Mouse (Mus musculus) Patski (cell line): Measurements from ENCODE around the gene Plppr2. TPM values are rescaled to one million over a fixed set of nuclear protein-coding genes. Genes with fewer than 3 reads are reported as not detected.
A peak's percentile ranks its signal among the peaks of the same experiment; 100 is the strongest.

Source experiments
- ATAC-seq: fragments of 100-300 bp; one replicate; pipeline ENCODE4 v1.8.0; 2021
- CTCF ChIA-PET: fragments of 350-600 bp; sonication (Branson Sonifier 250); formaldehyde crosslinking; loops from one replicate; lab custom pipeline; 2022; ENCODE audit warnings: inconsistent platforms; lab: Charles Lee
- POLR2A ChIA-PET: fragments of 350-600 bp; sonication (Branson Sonifier 250); formaldehyde crosslinking; loops from one replicate; lab custom pipeline; 2022; ENCODE audit warnings: antibody characterized with exemption, inconsistent platforms; lab: Charles Lee
- DNase-seq: peaks from one replicate; pipeline ENCODE4 v3.0.0-alpha.2; 2011; ENCODE audit warnings: low read depth, low spot score
- H3K27me3 ChIP-seq: fragments of 371-371 bp; one replicate; pipeline ENCODE4 v1.5.1; 2021
- CTCF ChIP-seq: fragments of 100-300 bp; IDR thresholded peaks from one replicate; pipeline ENCODE4 v1.5.1; 2021
- in situ Hi-C: fragments of 300-500 bp; cut with MboI; formaldehyde crosslinking; loops from 3 replicates; pipeline ENCODE4 v1.11.1; 2018; ENCODE audit warnings: low pct_unique_long_range_greater_than_20kb, mixed read lengths
- polyA plus RNA-seq: library from polyadenylated mRNA; unstranded; gene quantifications from one replicate; pipeline ENCODE4 v1.2.3, GENCODE M21; 2021

Gene Plppr2
- polyA plus RNA-seq, 1 experiment from 2014 or later = 22.1 TPM

- no peak for TF ChIP-seq CTCF
- CTCF ChIA-PET = no interaction called here
- POLR2A ChIA-PET = no interaction called here
- in situ Hi-C loops = no loop called here
- DNase-seq (no peak), ATAC-seq (peak; percentile 6)
- H3K27me3 ChIP-seq = no peaks in the 10 kb centered on the region
These were observed 18.0 kb upstream of the Plppr2 start for GRCm38 (mm10) chr9:21918692-21919384.

GRCm38 (mm10) chr9:21923036-21923435 lies 13.8 kb upstream of the Plppr2 start:
- POLR2A ChIA-PET = no interaction called here
- CTCF ChIA-PET = no interaction called here
- no peak for TF ChIP-seq CTCF
- ATAC-seq = no peak
- DNase-seq = no peak
- no peaks in the 10 kb centered on the region for H3K27me3 ChIP-seq
- in situ Hi-C loops = no loop called here

- H3K27me3 ChIP-seq = no peaks in the 10 kb centered on the region
- ChIA-PET CTCF (no interaction called here), POLR2A (no interaction called here)
- no peak for TF ChIP-seq CTCF
- in situ Hi-C loops = no loop called here
- ATAC-seq (no peak), DNase-seq (no peak)
These were observed 13.2 kb upstream of the Plppr2 start for GRCm38 (mm10) chr9:21923490-21924098.

- TF ChIP-seq CTCF = no peak
- ChIA-PET CTCF (no interaction called here), POLR2A (no interaction called here)
- H3K27me3 ChIP-seq = no peaks in the 10 kb centered on the region
- in situ Hi-C loops = no loop called here
- peak; percentile 87 for DNase-seq
- peak; percentile 82 for ATAC-seq
These were observed 12.7 kb upstream of the Plppr2 start for GRCm38 (mm10) chr9:21924099-21924493.

- POLR2A ChIA-PET = no interaction called here
- no peak for TF ChIP-seq CTCF
- no peaks in the 10 kb centered on the region for H3K27me3 ChIP-seq
- DNase-seq = no peak
- CTCF ChIA-PET = no interaction called here
- in situ Hi-C loops = no loop called here
- ATAC-seq = no peak
These were observed 11.8 kb upstream of the Plppr2 start for GRCm38 (mm10) chr9:21925034-21925433.

GRCm38 (mm10) chr9:21925506-21925905 lies 11.3 kb upstream of the Plppr2 start:
- H3K27me3 ChIP-seq = no peaks in the 10 kb centered on the region
- ATAC-seq = no peak
- in situ Hi-C loops = no loop called here
- DNase-seq = no peak
- CTCF ChIA-PET = no interaction called here
- no peak for TF ChIP-seq CTCF
- POLR2A ChIA-PET = no interaction called here

GRCm38 (mm10) chr9:21926155-21926554 lies 10.7 kb upstream of the Plppr2 start:
- H3K27me3 ChIP-seq = no peaks in the 10 kb centered on the region
- in situ Hi-C loops = no loop called here
- no peak for TF ChIP-seq CTCF
- no peak for ATAC-seq
- ChIA-PET POLR2A (no interaction called here), CTCF (no interaction called here)
- no peak for DNase-seq

- no peaks in the 10 kb centered on the region for H3K27me3 ChIP-seq
- ChIA-PET CTCF (interaction anchor here (0.9 kb wide), 1 partner anchor 18 kb away, joined by 3 read pairs; no protein-coding TSS in a partner anchor), POLR2A (no interaction called here)
- in situ Hi-C loops = no loop called here
- ATAC-seq = no peak
- no peak for DNase-seq
- no peak for TF ChIP-seq CTCF
These were observed 10.0 kb upstream of the Plppr2 start for GRCm38 (mm10) chr9:21926784-21927183.

GRCm38 (mm10) chr9:21927208-21927753 lies 9.6 kb upstream of the Plppr2 start, which contains the start of the genes Ccdc159 and Tmem205:
TSS of gene Ccdc159 (plus strand) at chr9:21927471.
TSS of gene Tmem205 (minus strand) at chr9:21927556.
- POLR2A ChIA-PET = no interaction called here
- no peak for TF ChIP-seq CTCF
- CTCF ChIA-PET = interaction anchor here (0.9 kb wide), 1 partner anchor 18 kb away, joined by 3 read pairs; no protein-coding TSS in a partner anchor
- in situ Hi-C loops = no loop called here
- H3K27me3 ChIP-seq = no peaks in the 10 kb centered on the region
- peak; percentile 88 for DNase-seq
- ATAC-seq = peak; percentile 93

GRCm38 (mm10) chr9:21929208-21929607 lies 7.6 kb upstream of the Plppr2 start:
- TF ChIP-seq CTCF = no peak
- ChIA-PET CTCF (interaction anchor here (1.0 kb wide), 1 partner anchor 84 kb away, joined by 3 read pairs; no protein-coding TSS in a partner anchor), POLR2A (no interaction called here)
- DNase-seq (no peak), ATAC-seq (no peak)
- in situ Hi-C loops = no loop called here
- no peaks in the 10 kb centered on the region for H3K27me3 ChIP-seq

GRCm38 (mm10) chr9:21932006-21932405 lies 4.8 kb upstream of the Plppr2 start:
- no peak for TF ChIP-seq CTCF
- no peak for DNase-seq
- ChIA-PET POLR2A (no interaction called here), CTCF (interaction anchor here (1.5 kb wide), 1 partner anchor 179 kb away, joined by 3 read pairs; no protein-coding TSS in a partner anchor)
- in situ Hi-C loops = no loop called here
- no peak for ATAC-seq
- H3K27me3 ChIP-seq = no peaks in the 10 kb centered on the region
